Mouse (Mus musculus): Measurements from ENCODE around the gene Endod1. TPM values are rescaled to one million over a fixed set of nuclear protein-coding genes. Genes with fewer than 3 reads are reported as not detected.

The Endod1 gene
- polyA plus RNA-seq, 1 experiment: 62.3 TPM

- no peaks in the 10 kb centered on the region for H3K4me1 ChIP-seq (replicated peaks; ENCODE audit: control insufficient read depth, insufficient read depth, low read length)
- H3K4me3 ChIP-seq (ENCODE audit: control insufficient read depth, insufficient read depth, low read length): no peak overlapping the region
- TF ChIP-seq CTCF (IDR thresholded peaks at IDR 0.05; ENCODE audit: borderline replicate concordance, control insufficient read depth, extremely low read depth, insufficient read depth, low read length, poor library complexity): no peak
- TF ChIP-seq POLR2A (IDR thresholded peaks at IDR 0.05; ENCODE audit: control insufficient read depth, extremely low read depth, insufficient read depth, low read length, poor library complexity): no peak
- no peaks in the 10 kb centered on the region for H3K36me3 ChIP-seq (ENCODE audit: control insufficient read depth, insufficient read depth, low read length)
- DNase-seq: no peak
- H3K27me3 ChIP-seq (ENCODE audit: control insufficient read depth, insufficient read depth, low read length): no peaks in the 10 kb centered on the region
- no peak overlapping the region for H3K27ac ChIP-seq (ENCODE audit: control insufficient read depth, insufficient read depth, low read length)
Measured at GRCm38 (mm10) chr9:14372440-14372839, 8.9 kb downstream of the Endod1 start.

- H3K27ac ChIP-seq (ENCODE audit: control insufficient read depth, insufficient read depth, low read length): no peak overlapping the region
- no peaks in the 10 kb centered on the region for H3K27me3 ChIP-seq (ENCODE audit: control insufficient read depth, insufficient read depth, low read length)
- H3K4me1 ChIP-seq (replicated peaks; ENCODE audit: control insufficient read depth, insufficient read depth, low read length): peaks cover 11% of the 10 kb centered on the region
- H3K4me3 ChIP-seq (ENCODE audit: control insufficient read depth, insufficient read depth, low read length): no peak overlapping the region
- DNase-seq: no peak
- TF ChIP-seq POLR2A (IDR thresholded peaks at IDR 0.05; ENCODE audit: control insufficient read depth, extremely low read depth, insufficient read depth, low read length, poor library complexity) (no peak), CTCF (IDR thresholded peaks at IDR 0.05; ENCODE audit: borderline replicate concordance, control insufficient read depth, extremely low read depth, insufficient read depth, low read length, poor library complexity) (no peak)
- no peaks in the 10 kb centered on the region for H3K36me3 ChIP-seq (ENCODE audit: control insufficient read depth, insufficient read depth, low read length)
Measured at GRCm38 (mm10) chr9:14369271-14369670, 12.0 kb downstream of the Endod1 start.

GRCm38 (mm10) chr9:14367850-14368249, 13.5 kb downstream of the Endod1 start:
- WGBS: 96% methylated on average over 4 of the region's 4 CpGs
- no peaks in the 10 kb centered on the region for H3K36me3 ChIP-seq (ENCODE audit: control insufficient read depth, insufficient read depth, low read length)
- H3K4me3 ChIP-seq (ENCODE audit: control insufficient read depth, insufficient read depth, low read length): no peak overlapping the region
- no peak for DNase-seq
- no peak overlapping the region for H3K27ac ChIP-seq (ENCODE audit: control insufficient read depth, insufficient read depth, low read length)
- H3K4me1 ChIP-seq (replicated peaks; ENCODE audit: control insufficient read depth, insufficient read depth, low read length): peaks cover 11% of the 10 kb centered on the region
- H3K27me3 ChIP-seq (ENCODE audit: control insufficient read depth, insufficient read depth, low read length): no peaks in the 10 kb centered on the region
- TF ChIP-seq POLR2A (IDR thresholded peaks at IDR 0.05; ENCODE audit: control insufficient read depth, extremely low read depth, insufficient read depth, low read length, poor library complexity): no peak
- TF ChIP-seq CTCF (IDR thresholded peaks at IDR 0.05; ENCODE audit: borderline replicate concordance, control insufficient read depth, extremely low read depth, insufficient read depth, low read length, poor library complexity): no peak

- Histone ChIP-seq H3K36me3 (ENCODE audit: control insufficient read depth, insufficient read depth, low read length) (no peaks in the 10 kb centered on the region), H3K4me1 (replicated peaks; ENCODE audit: control insufficient read depth, insufficient read depth, low read length) (peaks cover 11% of the 10 kb centered on the region), H3K4me3 (ENCODE audit: control insufficient read depth, insufficient read depth, low read length) (no peak overlapping the region), H3K27ac (ENCODE audit: control insufficient read depth, insufficient read depth, low read length) (no peak overlapping the region), H3K27me3 (ENCODE audit: control insufficient read depth, insufficient read depth, low read length) (no peaks in the 10 kb centered on the region)
- DNase-seq: no peak
- TF ChIP-seq CTCF (IDR thresholded peaks at IDR 0.05; ENCODE audit: borderline replicate concordance, control insufficient read depth, extremely low read depth, insufficient read depth, low read length, poor library complexity) (no peak), POLR2A (IDR thresholded peaks at IDR 0.05; ENCODE audit: control insufficient read depth, extremely low read depth, insufficient read depth, low read length, poor library complexity) (no peak)
- 32% methylated on average over 4 of the region's 4 CpGs for WGBS
Measured at GRCm38 (mm10) chr9:14365481-14366125, 15.7 kb downstream of the Endod1 start.

GRCm38 (mm10) chr9:14364719-14365118, 16.6 kb downstream of the Endod1 start:
- 85% methylated on average over 9 of the region's 9 CpGs for WGBS
- peaks cover 11% of the 10 kb centered on the region for H3K4me1 ChIP-seq (replicated peaks; ENCODE audit: control insufficient read depth, insufficient read depth, low read length)
- no peak overlapping the region for H3K4me3 ChIP-seq (ENCODE audit: control insufficient read depth, insufficient read depth, low read length)
- no peak for DNase-seq
- H3K27ac ChIP-seq (ENCODE audit: control insufficient read depth, insufficient read depth, low read length): no peak overlapping the region
- TF ChIP-seq CTCF (IDR thresholded peaks at IDR 0.05; ENCODE audit: borderline replicate concordance, control insufficient read depth, extremely low read depth, insufficient read depth, low read length, poor library complexity): no peak
- no peak for TF ChIP-seq POLR2A (IDR thresholded peaks at IDR 0.05; ENCODE audit: control insufficient read depth, extremely low read depth, insufficient read depth, low read length, poor library complexity)
- H3K27me3 ChIP-seq (ENCODE audit: control insufficient read depth, insufficient read depth, low read length): no peaks in the 10 kb centered on the region
- no peaks in the 10 kb centered on the region for H3K36me3 ChIP-seq (ENCODE audit: control insufficient read depth, insufficient read depth, low read length)

GRCm38 (mm10) chr9:14363540-14363939, 17.8 kb downstream of the Endod1 start:
- 82% methylated on average over 6 of the region's 6 CpGs for WGBS
- Histone ChIP-seq H3K4me3 (ENCODE audit: control insufficient read depth, insufficient read depth, low read length) (no peak overlapping the region), H3K36me3 (ENCODE audit: control insufficient read depth, insufficient read depth, low read length) (no peaks in the 10 kb centered on the region), H3K27ac (ENCODE audit: control insufficient read depth, insufficient read depth, low read length) (no peak overlapping the region), H3K4me1 (replicated peaks; ENCODE audit: control insufficient read depth, insufficient read depth, low read length) (peaks cover 11% of the 10 kb centered on the region), H3K27me3 (ENCODE audit: control insufficient read depth, insufficient read depth, low read length) (no peaks in the 10 kb centered on the region)
- no peak for DNase-seq
- TF ChIP-seq POLR2A (IDR thresholded peaks at IDR 0.05; ENCODE audit: control insufficient read depth, extremely low read depth, insufficient read depth, low read length, poor library complexity) (no peak), CTCF (IDR thresholded peaks at IDR 0.05; ENCODE audit: borderline replicate concordance, control insufficient read depth, extremely low read depth, insufficient read depth, low read length, poor library complexity) (no peak)
